Mouse (Mus musculus) hindbrain, embryonic 13.5 days (tissue): ENCODE measurements around the gene Tprgl. TPM values are rescaled to one million over a fixed set of nuclear protein-coding genes. Genes with fewer than 3 reads are reported as not detected.

Experiments
- ATAC-seq: fragments of 200-750 bp; cut with Nextera tagmentation; 2 replicates; pipeline ENCODE4 v1.8.0; 2017; ENCODE audit warnings: moderate TSS enrichment; ENCODE audit not compliant: low FRiP score
- H3K27ac ChIP-seq: fragments of 300-500 bp; sonication (generic); 2 replicates; pipeline ENCODE4 v1.5.1; 2015; ENCODE audit warnings: inconsistent platforms, mild to moderate bottlenecking, moderate library complexity
- H3K27me3 ChIP-seq: fragments of 300-500 bp; sonication (generic); 2 replicates; pipeline ENCODE4 v1.6.1; 2015; ENCODE audit warnings: mild to moderate bottlenecking, inconsistent platforms
- H3K36me3 ChIP-seq: fragments of 300-500 bp; sonication (generic); 2 replicates; pipeline ENCODE4 v1.6.1; 2015; ENCODE audit warnings: mild to moderate bottlenecking, inconsistent platforms
- H3K4me1 ChIP-seq: fragments of 300-500 bp; sonication (generic); replicated peaks from 2 replicates; pipeline ENCODE4 v1.6.1; 2015; ENCODE audit warnings: inconsistent platforms
- H3K4me2 ChIP-seq: fragments of 300-500 bp; sonication (generic); 2 replicates; pipeline ENCODE4 v1.6.1; 2015; ENCODE audit warnings: inconsistent platforms, mild to moderate bottlenecking, moderate library complexity
- H3K4me3 ChIP-seq: fragments of 300-500 bp; sonication (generic); 2 replicates; pipeline ENCODE4 v1.5.1; 2015; ENCODE audit warnings: mild to moderate bottlenecking, inconsistent platforms
- H3K9ac ChIP-seq: fragments of 300-500 bp; sonication (generic); 2 replicates; pipeline ENCODE4 v1.6.1; 2015; ENCODE audit warnings: mild to moderate bottlenecking, inconsistent platforms
- H3K9me3 ChIP-seq: fragments of 300-500 bp; sonication (generic); 2 replicates; pipeline ENCODE4 v1.6.1; 2016; ENCODE audit warnings: inconsistent platforms
- WGBS: fragments of 180-500 bp; shearing (Covaris S2); methylation state at CpG from one replicate; pipeline ENCODE4 v1.1.7; 2015; 5-methylcytosine and 5-hydroxymethylcytosine counted together
- polyA plus RNA-seq: library from polyadenylated mRNA; unstranded; fragments of >200 nt; fragmentation: Nextera tagmentation; extraction: Ambion mirVana; gene quantifications from 2 replicates; pipeline ENCODE4 v1.2.1, GENCODE M21; 2015

The Tprgl gene
- polyA plus RNA-seq, 1 experiment from 2014 or later: 160 TPM

- peaks cover 80% of the 10 kb centered on the region for H3K27me3 ChIP-seq
- H3K4me2 ChIP-seq: no peak overlapping the region
- no peak for ATAC-seq
- no peaks in the 10 kb centered on the region for H3K36me3 ChIP-seq
- no peaks in the 10 kb centered on the region for H3K9me3 ChIP-seq
- H3K4me1 ChIP-seq: peaks cover 8% of the 10 kb centered on the region
- 70% methylated on average over 4 of the region's 4 CpGs for WGBS
- H3K27ac ChIP-seq: no peak overlapping the region
- H3K9ac ChIP-seq: no peak overlapping the region
- H3K4me3 ChIP-seq: no peak overlapping the region
These were observed 25.7 kb downstream of the Tprgl start for GRCm38 (mm10) chr4:154134803-154135202.

- ATAC-seq: no peak
- Histone ChIP-seq H3K9me3 (no peaks in the 10 kb centered on the region), H3K27ac (no peak overlapping the region), H3K4me3 (no peak overlapping the region), H3K27me3 (peaks cover 60% of the 10 kb centered on the region), H3K36me3 (no peaks in the 10 kb centered on the region), H3K9ac (no peak overlapping the region), H3K4me2 (no peak overlapping the region), H3K4me1 (no peaks in the 10 kb centered on the region)
- WGBS: 85% methylated on average over 4 of the region's 4 CpGs
These were observed 28.6 kb downstream of the Tprgl start for GRCm38 (mm10) chr4:154131894-154132293.

- H3K27ac ChIP-seq: no peak overlapping the region
- no peak overlapping the region for H3K4me3 ChIP-seq
- H3K9ac ChIP-seq: no peak overlapping the region
- ATAC-seq: no peak
- H3K9me3 ChIP-seq: no peaks in the 10 kb centered on the region
- H3K4me1 ChIP-seq: no peaks in the 10 kb centered on the region
- peaks cover 41% of the 10 kb centered on the region for H3K27me3 ChIP-seq
- no peak overlapping the region for H3K4me2 ChIP-seq
- H3K36me3 ChIP-seq: no peaks in the 10 kb centered on the region
These were observed 30.5 kb downstream of the Tprgl start for GRCm38 (mm10) chr4:154129950-154130349.

GRCm38 (mm10) chr4:154127273-154127672 is 33.2 kb downstream of the Tprgl start:
- Histone ChIP-seq H3K27me3 (peaks cover 39% of the 10 kb centered on the region; the same call in 1 of the 2 replicates), H3K9me3 (no peaks in the 10 kb centered on the region), H3K4me1 (no peaks in the 10 kb centered on the region), H3K27ac (no peak overlapping the region), H3K4me3 (no peak overlapping the region), H3K36me3 (no peaks in the 10 kb centered on the region), H3K9ac (no peak overlapping the region), H3K4me2 (no peak overlapping the region)
- ATAC-seq: no peak
- WGBS: 74% methylated on average over 3 of the region's 3 CpGs

GRCm38 (mm10) chr4:154125202-154125601 is 35.3 kb downstream of the Tprgl start:
- Histone ChIP-seq H3K4me3 (no peak overlapping the region), H3K36me3 (no peaks in the 10 kb centered on the region), H3K27ac (no peak overlapping the region), H3K9me3 (no peaks in the 10 kb centered on the region), H3K4me1 (no peaks in the 10 kb centered on the region), H3K27me3 (peaks cover 33% of the 10 kb centered on the region; the same call in 1 of the 2 replicates), H3K9ac (no peak overlapping the region), H3K4me2 (no peak overlapping the region)
- no peak for ATAC-seq
- 77% methylated on average over 5 of the region's 5 CpGs for WGBS

- no peaks in the 10 kb centered on the region for H3K4me1 ChIP-seq
- H3K9me3 ChIP-seq: no peaks in the 10 kb centered on the region
- H3K27ac ChIP-seq: no peak overlapping the region
- H3K4me3 ChIP-seq: no peak overlapping the region
- peaks cover 31% of the 10 kb centered on the region; the same call in 1 of the 2 replicates for H3K27me3 ChIP-seq
- 85% methylated on average over 6 of the region's 6 CpGs for WGBS
- H3K9ac ChIP-seq: no peak overlapping the region
- no peaks in the 10 kb centered on the region for H3K36me3 ChIP-seq
- ATAC-seq: no peak
- H3K4me2 ChIP-seq: no peak overlapping the region
These were observed 36.9 kb downstream of the Tprgl start for GRCm38 (mm10) chr4:154123553-154123952.

- Histone ChIP-seq H3K9me3 (no peaks in the 10 kb centered on the region), H3K27me3 (peaks cover 32% of the 10 kb centered on the region; the same call in 1 of the 2 replicates), H3K4me1 (no peaks in the 10 kb centered on the region), H3K9ac (no peak overlapping the region), H3K27ac (no peak overlapping the region), H3K36me3 (no peaks in the 10 kb centered on the region), H3K4me2 (no peak overlapping the region), H3K4me3 (no peak overlapping the region)
- WGBS: 70% methylated on average over 7 of the region's 7 CpGs
- ATAC-seq: no peak
These were observed 38.1 kb downstream of the Tprgl start for GRCm38 (mm10) chr4:154122374-154122773.

GRCm38 (mm10) chr4:154121800-154122199 is 38.7 kb downstream of the Tprgl start:
- ATAC-seq: no peak
- Histone ChIP-seq H3K27ac (no peak overlapping the region), H3K27me3 (peaks cover 28% of the 10 kb centered on the region; the same call in 1 of the 2 replicates), H3K4me1 (no peaks in the 10 kb centered on the region), H3K4me3 (no peak overlapping the region), H3K9me3 (no peaks in the 10 kb centered on the region), H3K4me2 (no peak overlapping the region), H3K36me3 (no peaks in the 10 kb centered on the region), H3K9ac (no peak overlapping the region)
- 72% methylated on average over 11 of the region's 11 CpGs for WGBS

GRCm38 (mm10) chr4:154119208-154119607 is 41.3 kb downstream of the Tprgl start:
- no peaks in the 10 kb centered on the region for H3K36me3 ChIP-seq
- 88% methylated on average over 9 of the region's 9 CpGs for WGBS
- no peak for ATAC-seq
- no peaks in the 10 kb centered on the region; the same call in 1 of the 2 replicates for H3K4me1 ChIP-seq
- H3K27me3 ChIP-seq: peaks cover 26% of the 10 kb centered on the region; the same call in 1 of the 2 replicates
- H3K4me3 ChIP-seq: no peak overlapping the region
- H3K4me2 ChIP-seq: no peak overlapping the region
- no peak overlapping the region for H3K27ac ChIP-seq
- no peaks in the 10 kb centered on the region for H3K9me3 ChIP-seq
- no peak overlapping the region for H3K9ac ChIP-seq

GRCm38 (mm10) chr4:154118782-154119181 is 41.7 kb downstream of the Tprgl start:
- WGBS: 72% methylated on average over 9 of the region's 9 CpGs
- Histone ChIP-seq H3K4me3 (no peak overlapping the region), H3K9ac (no peak overlapping the region), H3K27ac (no peak overlapping the region), H3K27me3 (peaks cover 24% of the 10 kb centered on the region; the same call in 1 of the 2 replicates), H3K4me1 (no peaks in the 10 kb centered on the region; the same call in 1 of the 2 replicates), H3K36me3 (no peaks in the 10 kb centered on the region), H3K4me2 (no peak overlapping the region), H3K9me3 (no peaks in the 10 kb centered on the region)
- no peak for ATAC-seq

- Histone ChIP-seq H3K4me1 (no peaks in the 10 kb centered on the region; the same call in 1 of the 2 replicates), H3K27me3 (0 out of 2 replicates have a peak, but pooled peaks cover 12% of the 10 kb centered on the region), H3K9me3 (no peaks in the 10 kb centered on the region), H3K9ac (no peak overlapping the region), H3K27ac (no peak overlapping the region), H3K36me3 (no peaks in the 10 kb centered on the region), H3K4me2 (no peak overlapping the region), H3K4me3 (no peak overlapping the region)
- 46% methylated on average over 7 of the region's 7 CpGs for WGBS
- ATAC-seq: no peak
These were observed 44.0 kb downstream of the Tprgl start for GRCm38 (mm10) chr4:154116421-154116820.

- no peak for ATAC-seq
- Histone ChIP-seq H3K4me3 (no peak overlapping the region), H3K4me1 (peaks cover 6% of the 10 kb centered on the region), H3K4me2 (no peak overlapping the region), H3K27me3 (peaks cover 26% of the 10 kb centered on the region), H3K36me3 (no peaks in the 10 kb centered on the region), H3K9ac (no peak overlapping the region), H3K27ac (no peak overlapping the region), H3K9me3 (no peaks in the 10 kb centered on the region)
- WGBS: 79% methylated on average over 11 of the region's 11 CpGs
These were observed 50.6 kb downstream of the Tprgl start for GRCm38 (mm10) chr4:154109850-154110243.

- ATAC-seq: no peak; the same call in 1 of the 2 replicates
- WGBS: 55% methylated on average over 18 of the region's 18 CpGs
- Histone ChIP-seq H3K27ac (no peak overlapping the region), H3K4me1 (peaks cover 6% of the 10 kb centered on the region), H3K4me3 (no peak overlapping the region), H3K36me3 (no peaks in the 10 kb centered on the region), H3K9me3 (no peaks in the 10 kb centered on the region), H3K9ac (no peak overlapping the region; the same call in 1 of the 2 replicates), H3K4me2 (no peak overlapping the region), H3K27me3 (peaks cover 31% of the 10 kb centered on the region)
These were observed 51.1 kb downstream of the Tprgl start for GRCm38 (mm10) chr4:154109216-154109849.
